Comparison of ENCODE assay signal across 33 mouse cellular contexts in the genomic region with DNA sequence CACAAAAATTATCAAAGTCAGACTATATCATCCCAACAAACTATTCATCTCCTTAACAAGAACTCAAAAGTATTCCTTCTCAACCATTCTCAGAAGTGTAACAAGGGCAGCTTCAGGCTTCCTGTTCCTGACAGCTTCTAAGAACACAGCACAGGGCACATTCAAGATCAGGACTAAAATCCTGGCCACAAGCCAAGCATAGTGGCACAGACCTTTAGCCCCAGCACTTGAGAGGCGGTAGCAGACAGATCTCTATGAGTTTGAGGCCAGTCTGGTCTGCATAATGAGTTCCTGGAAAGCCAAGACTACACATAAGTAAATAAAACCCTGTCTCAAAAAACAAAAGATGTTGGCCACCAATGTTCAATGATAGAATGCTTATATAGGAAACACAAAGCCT. TPM values are rescaled to one million over a fixed set of nuclear protein-coding genes. Genes with fewer than 3 reads are reported as not detected.
A peak's percentile ranks its signal among the peaks of the same experiment; 100 is the strongest.
DNase-seq lines count a peak whose midpoint lies in the region; ATAC-seq and TF ChIP-seq lines count a peak whose summit lies in the region.
"Had no signal": no experiment of that assay in that cellular context is flagged by ENCODE, and none has a peak within 500 bp of the region (broad histone marks: within the 10 kb centered on the region; RNA-seq: fewer than 3 reads in every experiment).

No protein-coding gene starts in this region.

- no peak overlapping the region for H3K27ac ChIP-seq in kidney, adult 2 months (ENCODE audit: insufficient read depth, low read depth, low read length)
- H3K27ac ChIP-seq in kidney, embryonic 15.5 days: no peak overlapping the region
- H3K27ac ChIP-seq: embryonic facial prominence, embryonic 13.5 days; gastrocnemius, adult 2 months; hindbrain, embryonic 14.5 days; limb, embryonic 10.5 days; limb, embryonic 15.5 days; liver, embryonic 13.5 days; midbrain, embryonic 10.5 days; neural tube, embryonic 12.5 days had no signal

- H3K27me3 ChIP-seq in kidney, adult 2 months (replicated peaks; ENCODE audit: control insufficient read depth, insufficient read depth, low read length): no peaks in the 10 kb centered on the region
- H3K27me3 ChIP-seq in kidney, embryonic 15.5 days: no peaks in the 10 kb centered on the region
- H3K27me3 ChIP-seq: embryonic facial prominence, embryonic 13.5 days; heart, embryonic 12.5 days; limb, embryonic 15.5 days; neural tube, embryonic 12.5 days had no signal

- peaks cover 8% of the 10 kb centered on the region; the same call in 1 of the 2 replicates for H3K4me1 ChIP-seq in kidney, adult 2 months (ENCODE audit: control insufficient read depth, insufficient read depth, low read length)
- H3K4me1 ChIP-seq in kidney, embryonic 15.5 days: no peaks in the 10 kb centered on the region
- H3K4me1 ChIP-seq: midbrain, embryonic 10.5 days; neural tube, embryonic 12.5 days had no signal

- no peaks in the 10 kb centered on the region for H3K9me3 ChIP-seq in kidney, embryonic 15.5 days (replicated peaks)
- H3K9me3 ChIP-seq: embryonic facial prominence, embryonic 13.5 days; heart, embryonic 12.5 days; limb, embryonic 10.5 days; limb, embryonic 15.5 days; liver, embryonic 13.5 days; midbrain, embryonic 10.5 days; neural tube, embryonic 12.5 days had no signal

- H3K36me3 ChIP-seq in kidney, adult 2 months (ENCODE audit: control insufficient read depth, insufficient read depth, low read length): peaks cover 5% of the 10 kb centered on the region; the same call in 1 of the 2 replicates
- peaks cover 83% of the 10 kb centered on the region for H3K36me3 ChIP-seq in kidney, embryonic 15.5 days

- no peak for TF ChIP-seq CTCF in kidney, adult 2 months (conservative IDR thresholded peaks at IDR 0.05; ENCODE audit: insufficient read depth, insufficient read length, low read depth, low read length)

- H3K4me2 ChIP-seq in kidney, embryonic 15.5 days: no peak overlapping the region
- H3K4me2 ChIP-seq: embryonic facial prominence, embryonic 13.5 days; heart, embryonic 12.5 days; hindbrain, embryonic 14.5 days; limb, embryonic 15.5 days; liver, embryonic 13.5 days; neural tube, embryonic 12.5 days had no signal

- ATAC-seq in CD4-positive, CD25-positive, alpha-beta regulatory T cell, adult 4 months: no peak
- no peak for ATAC-seq in kidney, embryonic 15.5 days (replicated peaks; ENCODE audit: low FRiP score)
- ATAC-seq: activated CD4-positive, CD25-positive, alpha-beta regulatory T cell, adult 4 months; forebrain, embryonic 16.5 days had no signal

- no peak overlapping the region for H3K4me3 ChIP-seq in kidney, adult 2 months (ENCODE audit: insufficient read depth, low read depth, low read length)
- H3K4me3 ChIP-seq in kidney, embryonic 15.5 days (replicated peaks): no peak overlapping the region
- H3K4me3 ChIP-seq: embryonic facial prominence, embryonic 13.5 days; erythroblast, embryonic 14.5 days; gastrocnemius, adult 2 months; heart, embryonic 12.5 days; limb, embryonic 10.5 days; limb, embryonic 15.5 days; liver, embryonic 13.5 days; midbrain, embryonic 10.5 days; myocyte; neural tube, embryonic 12.5 days had no signal

- H3K9ac ChIP-seq in kidney, embryonic 15.5 days: no peak overlapping the region
- H3K9ac ChIP-seq: embryonic facial prominence, embryonic 13.5 days; heart, embryonic 12.5 days; hindbrain, embryonic 14.5 days; limb, embryonic 15.5 days; liver, embryonic 13.5 days; neural tube, embryonic 12.5 days had no signal

- DNase-seq in CD4-positive, CD25-positive, alpha-beta regulatory T cell, adult 2 months (ENCODE audit: low read depth, low spot score): peak; percentile 25
- DNase-seq in kidney, adult 2 months: peak; percentile 85
- DNase-seq in kidney, adult 8-10 months: peak; percentile 60 to 68
- peak; percentile 74 to 81 for DNase-seq in kidney, postnatal 36 days
- no peak for DNase-seq in thymus, postnatal 25 days
- no peak for DNase-seq in spleen, postnatal 14 days (ENCODE audit: low spot score in 2 of 2)
- DNase-seq: adrenal gland, adult 8-10 months; cerebellum, adult 9-11 months; gastrocnemius, adult 2 months; gastrocnemius, postnatal 36 days; heart, adult 18-20 months; layer of hippocampus, postnatal 36 days; liver, embryonic 13.5 days; lung, adult 18-20 months; lung, postnatal 10 days; right cerebral cortex, adult 18-20 months; right cerebral cortex, postnatal 4 days had no signal

- WGBS in kidney, adult 2 months: 18% methylated on average over 1 of the region's 1 CpGs
- WGBS in kidney, embryonic 15.5 days: 71% methylated on average over 1 of the region's 1 CpGs

- no peak for TF ChIP-seq POLR2A in kidney, adult 2 months (IDR thresholded peaks at IDR 0.05; ENCODE audit: low read depth, low read length)

RNA-seq across cellular contexts. Expression of gene Oat, which starts 10.4 kb away (rescaled TPM):
- 10 to 100 TPM; 77.0 to 91.2 TPM for polyA plus RNA-seq in CD4-positive, CD25-positive, alpha-beta regulatory T cell, adult 4 months (2017; shearing (Covaris generic))
- 399 and 457 TPM in 2 replicates for polyA plus RNA-seq in kidney, adult 2 months (2012; rRNA removed)
- 166 and 167 TPM in 2 replicates for polyA plus RNA-seq in kidney, embryonic 15.5 days (2015; fragmentation: Nextera tagmentation; extraction: Ambion mirVana)

RNA-seq across cellular contexts. Expression of gene Nkx1-2, which starts 33.6 kb away (rescaled TPM):
- polyA plus RNA-seq in CD4-positive, CD25-positive, alpha-beta regulatory T cell, adult 4 months (2017; shearing (Covaris generic)): not detected
- not detected in 2 replicates for polyA plus RNA-seq in kidney, adult 2 months (2012; rRNA removed)
- polyA plus RNA-seq in kidney, embryonic 15.5 days (2015; fragmentation: Nextera tagmentation; extraction: Ambion mirVana): not detected in 2 replicates
- polyA plus RNA-seq: activated CD4-positive, CD25-positive, alpha-beta regulatory T cell, adult 4 months; embryonic facial prominence, embryonic 13.5 days; erythroblast, embryonic 14.5 days; forebrain, embryonic 11.5 days; heart, embryonic 12.5 days; heart, postnatal 0 days; limb, embryonic 10.5 days; liver, embryonic 13.5 days; myocyte; urinary bladder, adult 2 months had no signal

RNA-seq across cellular contexts. Expression of gene Lhpp, which starts 44.6 kb away (rescaled TPM):
- polyA plus RNA-seq in CD4-positive, CD25-positive, alpha-beta regulatory T cell, adult 4 months (2017; shearing (Covaris generic)): 1 to 10 TPM; 4.0 to 5.0 TPM
- 9.3 and 10.1 TPM in 2 replicates for polyA plus RNA-seq in kidney, adult 2 months (2012; rRNA removed)
- 22.3 and 22.5 TPM in 2 replicates for polyA plus RNA-seq in kidney, embryonic 15.5 days (2015; fragmentation: Nextera tagmentation; extraction: Ambion mirVana)

Comparison
In these comparisons a context has a peak if more than half of its experiments do, and no peak if none do; other contexts are left out.
1. DNase-seq: peak in CD4-positive, CD25-positive, alpha-beta regulatory T cell, adult 2 months (single experiment), kidney, adult 2 months (single experiment), kidney, adult 8-10 months (2 of 2) and kidney, postnatal 36 days (2 of 2); none in thymus, postnatal 25 days (single experiment) and spleen, postnatal 14 days (0 of 2).